In the genomic region with DNA sequence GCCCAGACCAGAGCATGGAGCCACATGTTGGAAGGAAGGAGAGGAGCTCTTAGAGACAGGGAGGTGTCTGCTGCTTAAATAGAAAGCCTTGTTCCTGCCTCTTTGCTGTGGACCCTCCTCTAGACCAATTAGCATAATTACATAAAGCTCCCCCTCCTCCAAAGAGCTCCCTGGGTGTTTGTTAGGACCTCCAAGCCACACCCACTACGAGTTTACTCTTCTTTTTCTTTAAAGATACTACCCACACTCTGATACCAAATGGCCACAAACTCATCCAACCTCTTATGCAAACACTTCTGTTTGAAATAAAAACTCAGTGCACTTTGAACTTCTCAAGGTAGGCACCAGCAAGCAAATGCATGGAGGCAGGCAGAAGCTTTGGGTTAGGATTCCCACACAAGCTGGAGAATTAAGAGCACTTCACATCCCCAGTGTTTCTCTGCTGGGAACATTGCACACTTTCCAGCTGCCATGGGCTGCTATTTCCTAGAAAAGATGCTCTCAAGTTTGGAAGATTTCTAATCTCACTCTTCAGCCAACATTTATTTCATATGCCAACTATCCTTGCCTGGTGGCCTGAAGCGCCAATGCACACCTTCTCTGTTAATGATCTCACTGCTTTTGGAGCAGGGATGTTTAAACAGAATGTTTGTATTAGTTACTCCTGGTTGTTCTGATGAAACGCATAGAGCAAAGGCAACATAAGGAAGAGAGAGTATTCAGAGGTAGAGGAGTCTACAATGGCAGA, we compare ENCODE assay signal across 30 mouse cellular contexts. TPM values are rescaled to one million over a fixed set of nuclear protein-coding genes. Genes with fewer than 3 reads are reported as not detected.
DNase-seq lines count a peak whose midpoint lies in the region; ATAC-seq lines count a peak whose summit lies in the region.
"Had no signal": no experiment of that assay in that cellular context is flagged by ENCODE, and none has a peak within 500 bp of the region (broad histone marks: within the 10 kb centered on the region; RNA-seq: fewer than 3 reads in every experiment).

A gene (minus strand): TSS at position 51 of the 748 bp plus-strand sequence.

- H3K9ac ChIP-seq in liver, embryonic 16.5 days (ENCODE audit: low read depth, low read length), result no peak within 1 kb of the TSS
- H3K9ac ChIP-seq: forebrain, embryonic 13.5 days; heart, embryonic 13.5 days; hindbrain, embryonic 14.5 days had no signal

- H3K4me2 ChIP-seq in liver, embryonic 16.5 days (ENCODE audit: low read depth, low read length), result no peak within 1 kb of the TSS
- H3K4me2 ChIP-seq: forebrain, embryonic 13.5 days; heart, embryonic 13.5 days; hindbrain, embryonic 14.5 days had no signal

- no peak within 1 kb of the TSS for H3K27ac ChIP-seq in liver, embryonic 16.5 days (ENCODE audit: low read length)
- H3K27ac ChIP-seq in limb, embryonic 10.5 days, result no peak within 1 kb of the TSS
- H3K27ac ChIP-seq: forebrain, embryonic 10.5 days; forebrain, embryonic 13.5 days; heart, adult 2 months; heart, embryonic 10.5 days; heart, embryonic 13.5 days; hindbrain, embryonic 14.5 days; hindbrain, postnatal 0 days had no signal

- DNase-seq in layer of hippocampus, adult 9-11 months, result peak; percentile 3
- DNase-seq in layer of hippocampus, adult 8-10 months (ENCODE audit: low spot score in 2 of 2), result no peak
- DNase-seq in liver, result no peak
- peak; percentile 10 for DNase-seq in brain, adult 2 months (ENCODE audit: low read depth, low spot score)
- DNase-seq in limb, embryonic 10.5 days (ENCODE audit: low spot score), result no peak
- DNase-seq: adrenal gland, postnatal 25 days; cerebellum, adult 18-20 months; cerebellum, adult 9-10 months; cerebellum, postnatal 14 days; gastrocnemius, postnatal 10 days; gastrocnemius, postnatal 36 days; heart, adult 2 months; heart, postnatal 14 days; heart, postnatal 4 days had no signal

- no peaks in the 10 kb centered on the region for H3K9me3 ChIP-seq in liver, embryonic 16.5 days (replicated peaks; ENCODE audit: control insufficient read depth, low read length)
- H3K9me3 ChIP-seq in limb, embryonic 10.5 days (replicated peaks), result no peaks in the 10 kb centered on the region
- H3K9me3 ChIP-seq: forebrain, embryonic 10.5 days; forebrain, embryonic 13.5 days; heart, embryonic 10.5 days; heart, embryonic 13.5 days had no signal

- no peak within 1 kb of the TSS for H3K4me3 ChIP-seq in liver, embryonic 16.5 days (ENCODE audit: low read depth, low read length)
- H3K4me3 ChIP-seq in limb, embryonic 10.5 days, result no peak within 1 kb of the TSS
- H3K4me3 ChIP-seq: forebrain, embryonic 10.5 days; forebrain, embryonic 13.5 days; heart, adult 2 months; heart, embryonic 10.5 days; heart, embryonic 13.5 days had no signal

- peak; percentile 16; the same call in 1 of the 2 replicates for ATAC-seq in liver, embryonic 16.5 days (ENCODE audit: low read depth)
- ATAC-seq: CD4-positive, CD25-positive, alpha-beta regulatory T cell, adult 4 months; forebrain, embryonic 13.5 days; forebrain, embryonic 16.5 days; hindbrain, postnatal 0 days had no signal

- H3K4me1 ChIP-seq in liver, embryonic 16.5 days (ENCODE audit: control insufficient read depth, low read depth, low read length), result no peaks in the 10 kb centered on the region
- no peaks in the 10 kb centered on the region for H3K4me1 ChIP-seq in limb, embryonic 10.5 days
- H3K4me1 ChIP-seq: forebrain, embryonic 10.5 days; forebrain, embryonic 13.5 days; heart, embryonic 10.5 days; heart, embryonic 13.5 days had no signal

- 47% methylated on average over 3 of the region's 3 CpGs for WGBS in liver, embryonic 16.5 days (ENCODE audit: insufficient replicate concordance)
- 81% methylated on average over 3 of the region's 3 CpGs for WGBS in limb, embryonic 10.5 days

- no peaks in the 10 kb centered on the region for H3K36me3 ChIP-seq in liver, embryonic 16.5 days (ENCODE audit: control insufficient read depth, insufficient read depth)
- no peaks in the 10 kb centered on the region for H3K36me3 ChIP-seq in limb, embryonic 10.5 days
- H3K36me3 ChIP-seq: forebrain, embryonic 10.5 days; heart, embryonic 10.5 days; heart, embryonic 13.5 days had no signal

- no peaks in the 10 kb centered on the region for H3K27me3 ChIP-seq in liver, embryonic 16.5 days (ENCODE audit: control insufficient read depth, insufficient read depth, low read depth, low read length)
- no peaks in the 10 kb centered on the region for H3K27me3 ChIP-seq in limb, embryonic 10.5 days (ENCODE audit: low read depth, poor library complexity, severe bottlenecking)
- H3K27me3 ChIP-seq: forebrain, embryonic 13.5 days; heart, embryonic 13.5 days had no signal

RNA-seq across cellular contexts. Expression of the gene that starts here (rescaled TPM):
- total RNA-seq in layer of hippocampus, adult 8-10 months (2022), result not detected
- 11.9 and 12.7 TPM in 2 replicates for polyA plus RNA-seq in liver, embryonic 16.5 days (2015; fragmentation: Nextera tagmentation; extraction: Ambion mirVana)
- polyA plus RNA-seq in limb, embryonic 10.5 days (2016; fragmentation: Nextera tagmentation; extraction: Ambion mirVana), result not detected in 2 replicates
- total RNA-seq: adrenal gland, postnatal 25 days; granulocyte monocyte progenitor cell, adult 5-6 weeks; heart, adult 2 months; heart, postnatal 14 days; heart, postnatal 4 days; hindbrain, postnatal 0 days; MEL had no signal
- polyA plus RNA-seq: C2C12; CD4-positive, CD25-positive, alpha-beta regulatory T cell, adult 4 months; embryonic facial prominence, embryonic 11.5 days; embryonic facial prominence, embryonic 14.5 days; forebrain, embryonic 10.5 days; forebrain, embryonic 13.5 days; forebrain, embryonic 16.5 days; heart, adult 2 months; heart, embryonic 10.5 days; heart, embryonic 13.5 days; heart, embryonic 16.5 days; hindbrain, embryonic 11.5 days; hindbrain, embryonic 14.5 days; hindbrain, postnatal 0 days had no signal

Comparison
In these comparisons a context has a peak if more than half of its experiments do, and no peak if none do; other contexts are left out.
1. RNA of the gene that starts here (polyA plus RNA-seq): 11.9 to 12.7 TPM in liver, embryonic 16.5 days; not detected in limb, embryonic 10.5 days; every median in the first group is over 10 times any median in the second.
2. DNase-seq: peak in layer of hippocampus, adult 9-11 months (single experiment) and brain, adult 2 months (single experiment); none in layer of hippocampus, adult 8-10 months (0 of 2), liver (single experiment) and limb, embryonic 10.5 days (single experiment).